ENCODE assay signal across 8 mouse cellular contexts in genomic region chr17:56672941-56673646, GRCm38 (mm10). TPM values are rescaled to one million over a fixed set of nuclear protein-coding genes. Genes with fewer than 3 reads are reported as not detected.
DNase-seq lines count a peak whose midpoint lies in the region; ATAC-seq lines count a peak whose summit lies in the region.

TSS of gene Ranbp3 (plus strand) at chr17:56673294.

- under 1% methylated on average over 39 of the region's 66 CpGs for WGBS in hindbrain, embryonic 14.5 days

- peak within 1 kb of the TSS; percentile 90 for H3K27ac ChIP-seq in hindbrain, embryonic 14.5 days

- peak within 1 kb of the TSS; percentile 71 for H3K4me3 ChIP-seq in hindbrain, embryonic 14.5 days (replicated peaks; ENCODE audit: low read length)

- H3K4me1 ChIP-seq in hindbrain, embryonic 14.5 days (replicated peaks; ENCODE audit: control insufficient read depth, insufficient read depth, low read length) = peaks cover 23% of the 10 kb centered on the region

- ATAC-seq in hindbrain, embryonic 14.5 days (ENCODE audit: low FRiP score) = peak; percentile 91

- H3K4me2 ChIP-seq in hindbrain, embryonic 14.5 days (replicated peaks) = peak within 1 kb of the TSS; percentile 81

- peak within 1 kb of the TSS; percentile 90 for H3K9ac ChIP-seq in hindbrain, embryonic 14.5 days

- DNase-seq in R1 (ENCODE audit: low read depth, low spot score) = peak; percentile 99
- peak; percentile 99 to 100 for DNase-seq in cerebellum, postnatal 25 days
- peak; percentile 90 to 98 for DNase-seq in frontal cortex, postnatal 25 days (ENCODE audit: low spot score in 2 of 2)
- peak; percentile 99 for DNase-seq in hindbrain, embryonic 14.5 days (ENCODE audit: low spot score)
- DNase-seq in layer of hippocampus, postnatal 36 days = peak; percentile 99 to 100
- peak; percentile 99 for DNase-seq in lung, postnatal 36 days
- DNase-seq in retina, postnatal 1 day = peak; percentile 100
- DNase-seq in urinary bladder, adult 18-20 months (ENCODE audit: low spot score in 2 of 2) = peak; percentile 93 to 99

- H3K9me3 ChIP-seq in hindbrain, embryonic 14.5 days (ENCODE audit: control insufficient read depth, low read length) = no peaks in the 10 kb centered on the region

- H3K27me3 ChIP-seq in hindbrain, embryonic 14.5 days (ENCODE audit: control insufficient read depth, insufficient read depth, low read length) = peaks cover 6% of the 10 kb centered on the region; the same call in 1 of the 2 replicates

- peaks cover 20% of the 10 kb centered on the region; the same call in 1 of the 2 replicates for H3K36me3 ChIP-seq in hindbrain, embryonic 14.5 days (replicated peaks; ENCODE audit: control insufficient read depth, insufficient read depth)

RNA-seq across cellular contexts. Expression of gene Ranbp3, which starts in this region (rescaled TPM):
- 91.8 and 101 TPM in 2 replicates for polyA plus RNA-seq in hindbrain, embryonic 14.5 days (2014; fragmentation: Nextera tagmentation; extraction: Ambion mirVana)
- total RNA-seq in layer of hippocampus, postnatal 36 days (2021) = 10 to 100 TPM; 86.7 to 88.3 TPM

Comparison
In these comparisons a context has a peak if more than half of its experiments do, and no peak if none do; other contexts are left out.
1. Peak in every context shown above with its lines: DNase-seq, ATAC-seq, H3K4me3 ChIP-seq and H3K27ac ChIP-seq.